ENCODE assay signal across 8 mouse cellular contexts in the genomic region with DNA sequence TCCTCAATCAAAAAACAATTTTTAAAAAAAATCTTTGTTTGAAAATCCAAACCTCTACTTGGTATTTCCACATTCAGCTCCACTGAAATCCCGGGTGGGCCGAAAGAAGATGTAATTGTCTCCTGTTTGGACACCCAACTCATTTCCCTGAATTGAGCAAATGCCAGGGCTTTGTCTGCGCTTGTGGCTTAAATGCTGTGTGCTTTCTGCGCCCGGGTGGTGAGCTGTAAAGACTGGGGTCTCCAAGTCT. TPM values are rescaled to one million over a fixed set of nuclear protein-coding genes. Genes with fewer than 3 reads are reported as not detected.
DNase-seq lines count a peak whose midpoint lies in the region; ATAC-seq and TF ChIP-seq lines count a peak whose summit lies in the region.

No protein-coding gene starts in this region.

- no peak for TF ChIP-seq POLR2A in cortical plate, adult 2 months (IDR thresholded peaks at IDR 0.05; ENCODE audit: extremely low read depth, insufficient read depth, low read length)

- H3K27ac ChIP-seq in kidney, embryonic 14.5 days (ENCODE audit: low read depth, low read length), result no peak overlapping the region
- H3K27ac ChIP-seq in cortical plate, adult 2 months (ENCODE audit: insufficient read depth, low read length), result no peak overlapping the region
- H3K27ac ChIP-seq in hindbrain, embryonic 11.5 days (ENCODE audit: low read depth, low read length), result peak overlapping the region; percentile 88
- H3K27ac ChIP-seq in midbrain, embryonic 14.5 days (replicated peaks; ENCODE audit: low read depth, low read length), result peak overlapping the region; percentile 83

- no peak overlapping the region for H3K4me2 ChIP-seq in kidney, embryonic 14.5 days (replicated peaks; ENCODE audit: low read depth, low read length)
- peak overlapping the region; percentile 47 for H3K4me2 ChIP-seq in hindbrain, embryonic 11.5 days (replicated peaks; ENCODE audit: low read depth, low read length)
- peak overlapping the region; percentile 50 for H3K4me2 ChIP-seq in midbrain, embryonic 14.5 days (ENCODE audit: low read length)

- H3K27me3 ChIP-seq in kidney, embryonic 14.5 days (ENCODE audit: control insufficient read depth, insufficient read depth, low read length), result peaks cover 94% of the 10 kb centered on the region
- peaks cover 70% of the 10 kb centered on the region for H3K27me3 ChIP-seq in hindbrain, embryonic 11.5 days (ENCODE audit: control insufficient read depth, insufficient read depth, low read length)
- peaks cover 88% of the 10 kb centered on the region for H3K27me3 ChIP-seq in midbrain, embryonic 14.5 days (ENCODE audit: control insufficient read depth, insufficient read depth, low read length)

- no peaks in the 10 kb centered on the region for H3K36me3 ChIP-seq in kidney, embryonic 14.5 days (ENCODE audit: control insufficient read depth, insufficient read depth, low read length)
- H3K36me3 ChIP-seq in hindbrain, embryonic 11.5 days (ENCODE audit: control insufficient read depth, insufficient read depth, low read length), result no peaks in the 10 kb centered on the region
- H3K36me3 ChIP-seq in midbrain, embryonic 14.5 days (ENCODE audit: control insufficient read depth, insufficient read depth, low read length), result no peaks in the 10 kb centered on the region

- under 1% methylated on average over 5 of the region's 5 CpGs for WGBS in kidney, embryonic 14.5 days
- WGBS in hindbrain, embryonic 11.5 days, result 0% methylated on average over 5 of the region's 5 CpGs
- WGBS in midbrain, embryonic 14.5 days, result 0% methylated on average over 5 of the region's 5 CpGs

- H3K4me1 ChIP-seq in kidney, embryonic 14.5 days (ENCODE audit: control insufficient read depth, insufficient read depth, low read length), result peaks cover 10% of the 10 kb centered on the region; the same call in 1 of the 2 replicates
- no peaks in the 10 kb centered on the region for H3K4me1 ChIP-seq in cortical plate, adult 2 months (ENCODE audit: control insufficient read depth, insufficient read depth, low read length)
- H3K4me1 ChIP-seq in hindbrain, embryonic 11.5 days (replicated peaks; ENCODE audit: control insufficient read depth, insufficient read depth, low read length), result peaks cover 15% of the 10 kb centered on the region
- 0 out of 2 replicates have a peak, but pooled peaks cover 8% of the 10 kb centered on the region for H3K4me1 ChIP-seq in midbrain, embryonic 14.5 days (ENCODE audit: control insufficient read depth, insufficient read depth, low read length)

- H3K9me3 ChIP-seq in kidney, embryonic 14.5 days (ENCODE audit: control insufficient read depth, low read length), result no peaks in the 10 kb centered on the region; the same call in 1 of the 2 replicates
- H3K9me3 ChIP-seq in hindbrain, embryonic 11.5 days (ENCODE audit: control insufficient read depth, low read length), result no peaks in the 10 kb centered on the region
- no peaks in the 10 kb centered on the region for H3K9me3 ChIP-seq in midbrain, embryonic 14.5 days (ENCODE audit: control insufficient read depth, low read length)

- DNase-seq in kidney, postnatal 14 days, result no peak
- DNase-seq in hindbrain, embryonic 11.5 days (ENCODE audit: low spot score), result no peak
- peak; percentile 75 for DNase-seq in midbrain, embryonic 14.5 days
- no peak for DNase-seq in thymus, postnatal 0 days (ENCODE audit: low spot score)
- DNase-seq in urinary bladder, postnatal 14 days (ENCODE audit: low spot score), result no peak
- DNase-seq in gastrocnemius, adult 18-20 months (ENCODE audit: low spot score), result no peak

- H3K4me3 ChIP-seq in kidney, embryonic 14.5 days (ENCODE audit: low read length), result peak overlapping the region; percentile 24; the same call in 1 of the 2 replicates
- peak overlapping the region; percentile 24; the same call in 1 of the 2 replicates for H3K4me3 ChIP-seq in cortical plate, adult 2 months (ENCODE audit: insufficient read depth, low read length)
- H3K4me3 ChIP-seq in hindbrain, embryonic 11.5 days (ENCODE audit: low read depth, low read length), result 0 out of 2 replicates have a peak overlapping the region, but pooled peaks have one; percentile 12
- peak overlapping the region; percentile 28 for H3K4me3 ChIP-seq in midbrain, embryonic 14.5 days (replicated peaks; ENCODE audit: low read depth, low read length)

- no peak overlapping the region for H3K9ac ChIP-seq in kidney, embryonic 14.5 days (ENCODE audit: low read depth, low read length)
- H3K9ac ChIP-seq in hindbrain, embryonic 11.5 days (ENCODE audit: low read depth, low read length), result peak overlapping the region; percentile 31; the same call in 1 of the 2 replicates
- H3K9ac ChIP-seq in midbrain, embryonic 14.5 days (replicated peaks; ENCODE audit: low read length), result peak overlapping the region; percentile 38

- no peak for TF ChIP-seq CTCF in cortical plate, adult 2 months (IDR thresholded peaks at IDR 0.05; ENCODE audit: extremely low read depth, insufficient read depth, low read length)

- ATAC-seq in kidney, embryonic 14.5 days (ENCODE audit: low FRiP score, low TSS enrichment), result no peak
- no peak for ATAC-seq in hindbrain, embryonic 11.5 days (ENCODE audit: low FRiP score)
- no peak; the same call in 1 of the 2 replicates for ATAC-seq in midbrain, embryonic 14.5 days (ENCODE audit: low FRiP score, low TSS enrichment)

RNA-seq across cellular contexts. Expression of a gene that starts 21.7 kb away (rescaled TPM):
- polyA plus RNA-seq in kidney, embryonic 14.5 days (2014; fragmentation: Nextera tagmentation; extraction: Ambion mirVana), result 27.9 and 35.7 TPM in 2 replicates
- 13.8 and 16.0 TPM in 2 replicates for polyA plus RNA-seq in cortical plate, adult 2 months (2012; rRNA removed)
- 27.8 and 33.8 TPM in 2 replicates for polyA plus RNA-seq in hindbrain, embryonic 11.5 days (2014; fragmentation: Nextera tagmentation; extraction: Ambion mirVana)
- 22.0 and 34.3 TPM in 2 replicates for polyA plus RNA-seq in midbrain, embryonic 14.5 days (2014; fragmentation: Nextera tagmentation; extraction: Ambion mirVana)
- polyA plus RNA-seq in thymus, postnatal 0 days (2015; fragmentation: Nextera tagmentation; extraction: Ambion mirVana), result 16.8 and 17.9 TPM in 2 replicates
- 10 to 100 TPM; 57.5 to 59.5 TPM for total RNA-seq in gastrocnemius, adult 18-20 months (2021)

Comparison
In these comparisons a context has a peak if more than half of its experiments do, and no peak if none do; other contexts are left out.
1. H3K27ac ChIP-seq: peak in hindbrain, embryonic 11.5 days (single experiment) and midbrain, embryonic 14.5 days (single experiment); none in kidney, embryonic 14.5 days (single experiment) and cortical plate, adult 2 months (single experiment).
2. Peak in every context shown above with its lines, with median percentiles within 50 percentile points of each other: H3K4me3 ChIP-seq.